Mouse (Mus musculus) embryonic fibroblast, embryonic 13.5 days (primary cell): ENCODE results near the gene Rsf1. TPM values are rescaled to one million over a fixed set of nuclear protein-coding genes. Genes with fewer than 3 reads are reported as not detected.
A peak's percentile ranks its signal among the peaks of the same experiment; 100 is the strongest.

Source experiments
- H3K27ac ChIP-seq: 2 replicates; pipeline ENCODE4 v1.5.1; 2012; ENCODE audit warnings: low read length, control low read depth, inconsistent platforms; ENCODE audit not compliant: insufficient read depth
- H3K4me1 ChIP-seq: 2 replicates; pipeline ENCODE4 v1.6.1; 2011; ENCODE audit warnings: low read length; ENCODE audit not compliant: control insufficient read depth, insufficient read depth
- H3K4me3 ChIP-seq: 2 replicates; pipeline ENCODE4 v1.5.1; 2011; ENCODE audit warnings: mild to moderate bottlenecking, control low read depth, low read length; ENCODE audit not compliant: insufficient read depth
- CTCF ChIP-seq: IDR thresholded peaks from 2 replicates; pipeline ENCODE4 v1.5.1; 2011; ENCODE audit warnings: mild to moderate bottlenecking, control low read depth, low read length, moderate library complexity, borderline replicate concordance; ENCODE audit not compliant: insufficient read depth
- POLR2A ChIP-seq: IDR thresholded peaks from 2 replicates; pipeline ENCODE4 v1.6.1; 2011; ENCODE audit warnings: low read depth, mild to moderate bottlenecking, control low read depth, low read length, moderate library complexity
- polyA plus RNA-seq: library from polyadenylated mRNA; stranded (reverse); fragments of >200 nt; gene quantifications from 2 replicates; pipeline ENCODE4 v1.2.4, GENCODE M21; 2011; ENCODE audit warnings: low read depth; ENCODE audit not compliant: missing spikeins, insufficient read length

The Rsf1 gene
- polyA plus RNA-seq, 1 experiment: 24.2 TPM

DNA sequence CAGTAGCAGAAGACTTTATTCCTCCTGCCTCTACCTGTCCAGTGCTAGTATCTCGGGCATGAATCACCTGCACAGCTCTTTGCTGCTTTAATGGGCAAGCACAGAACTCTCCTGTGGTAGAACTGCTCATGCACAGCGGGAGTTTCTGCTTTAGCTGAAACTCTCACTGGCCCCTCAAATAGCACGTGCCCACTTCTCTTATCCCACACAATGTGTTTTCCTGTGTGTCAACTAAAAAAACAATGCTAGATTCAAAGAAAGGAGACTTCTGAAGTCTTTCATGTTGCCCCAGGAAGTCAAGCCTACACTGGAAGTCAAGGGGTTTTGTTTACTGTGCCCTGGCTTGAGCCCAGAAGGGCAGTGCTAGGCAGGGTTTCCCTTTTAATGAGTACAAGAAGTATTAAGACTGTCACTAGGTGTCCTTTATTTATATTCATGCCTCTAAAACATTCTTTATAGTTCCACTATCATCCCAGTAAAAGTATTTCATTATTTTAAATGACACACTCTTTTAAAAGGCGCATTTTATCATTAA is 156.3 kb downstream of the Rsf1 start:
- TF ChIP-seq POLR2A (no peak), CTCF (no peak)

DNA sequence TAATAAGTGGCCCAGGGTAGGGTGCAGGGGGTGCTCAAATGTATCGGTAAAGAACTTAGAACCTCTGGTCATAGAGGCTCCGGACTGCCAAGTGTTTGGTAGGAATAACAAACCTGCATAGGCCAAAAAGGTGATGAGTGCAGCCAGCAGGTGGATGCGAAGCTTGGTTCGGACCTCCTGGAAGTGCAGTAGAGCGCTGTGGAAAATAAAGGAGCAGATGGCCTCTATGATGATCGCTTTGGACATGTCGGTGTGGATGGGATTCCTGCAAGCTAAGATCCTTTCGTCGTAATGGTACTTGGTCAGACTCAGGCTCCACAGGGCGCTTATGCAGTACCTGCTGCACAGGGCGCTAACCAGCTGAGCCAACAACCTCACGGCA is 157.6 kb downstream of the Rsf1 start:
- Histone ChIP-seq H3K27ac (no peak overlapping the region), H3K4me3 (peak overlapping the region; percentile 46), H3K4me1 (no peaks in the 10 kb centered on the region)
- TF ChIP-seq CTCF (no peak), POLR2A (no peak)

More for the DNA sequence above, 156.3 kb downstream of the Rsf1 start:
- Histone ChIP-seq H3K4me3 (no peak overlapping the region), H3K27ac (no peak overlapping the region), H3K4me1 (no peaks in the 10 kb centered on the region)

DNA sequence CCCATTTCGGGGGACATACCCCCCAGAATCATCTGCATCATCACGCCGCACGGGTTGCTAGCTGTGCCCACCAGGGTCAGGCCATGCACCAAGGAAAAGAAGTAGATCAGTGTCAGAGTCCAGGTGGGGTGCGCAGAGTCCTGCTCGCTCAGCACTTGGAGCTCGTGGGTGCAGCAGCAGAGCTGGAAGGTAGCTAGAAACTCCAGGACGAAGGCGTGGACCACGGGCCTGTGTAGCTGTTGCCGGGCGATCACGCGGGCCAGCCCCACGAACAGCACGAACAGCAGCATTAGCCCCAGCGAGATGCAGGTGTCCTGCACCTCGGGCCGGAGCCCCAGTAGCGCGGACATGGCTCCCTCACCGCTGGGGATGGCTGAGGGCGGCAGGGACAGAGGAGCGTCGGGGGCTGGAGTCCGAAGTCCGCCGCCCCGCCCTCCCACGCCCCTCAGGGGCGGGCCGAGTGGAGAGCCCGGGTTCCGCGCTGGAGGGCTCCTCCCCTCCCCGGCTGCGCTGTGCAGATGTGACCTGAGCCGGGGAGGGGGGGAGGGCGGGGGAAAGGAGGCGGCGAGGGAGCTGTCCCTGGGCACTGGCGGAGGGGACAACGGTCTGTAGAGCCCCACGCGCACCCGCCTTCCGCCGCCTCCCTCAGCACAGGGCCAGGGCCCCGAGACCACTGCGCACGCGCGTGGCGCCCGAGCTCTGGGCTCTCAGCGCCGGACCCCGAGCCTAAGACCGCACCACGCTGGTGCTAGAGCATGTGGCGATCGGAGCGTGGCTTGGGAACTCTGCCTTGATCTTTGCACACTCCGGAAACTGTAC is 158.2 kb downstream of the Rsf1 start, which contains the start of gene Aqp11:
Gene Aqp11, minus strand, starts transcription at position 652 of the 819 bp plus-strand sequence.
- Histone ChIP-seq H3K4me3 (peak within 1 kb of the TSS; percentile 46), H3K27ac (no peak within 1 kb of the TSS), H3K4me1 (no peaks in the 10 kb centered on the region)
- TF ChIP-seq CTCF (no peak), POLR2A (peak; percentile 37)

DNA sequence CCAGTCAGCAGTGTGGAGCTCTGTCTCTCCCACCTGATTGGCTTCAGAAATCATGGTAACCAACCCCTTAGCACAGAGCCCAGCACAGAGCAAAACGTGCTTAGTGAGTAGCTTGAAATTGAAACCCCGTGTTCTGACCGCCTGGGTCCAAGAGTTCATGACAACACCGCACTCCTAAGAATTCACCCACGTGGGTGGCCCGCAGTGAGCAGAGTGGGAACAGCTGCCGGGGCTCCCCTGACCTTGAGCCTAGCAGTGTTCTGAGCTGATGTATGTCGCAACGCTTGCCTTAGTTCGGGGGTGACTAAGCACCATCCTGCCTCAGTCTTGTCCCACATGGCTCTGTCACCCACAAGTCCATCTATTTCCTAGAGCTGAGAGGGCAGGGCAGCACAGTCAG is 161.3 kb downstream of the Rsf1 start:
- no peak overlapping the region for H3K27ac ChIP-seq
- H3K4me3 ChIP-seq: no peak overlapping the region
- TF ChIP-seq POLR2A: no peak
- no peak for TF ChIP-seq CTCF
- H3K4me1 ChIP-seq: no peaks in the 10 kb centered on the region

DNA sequence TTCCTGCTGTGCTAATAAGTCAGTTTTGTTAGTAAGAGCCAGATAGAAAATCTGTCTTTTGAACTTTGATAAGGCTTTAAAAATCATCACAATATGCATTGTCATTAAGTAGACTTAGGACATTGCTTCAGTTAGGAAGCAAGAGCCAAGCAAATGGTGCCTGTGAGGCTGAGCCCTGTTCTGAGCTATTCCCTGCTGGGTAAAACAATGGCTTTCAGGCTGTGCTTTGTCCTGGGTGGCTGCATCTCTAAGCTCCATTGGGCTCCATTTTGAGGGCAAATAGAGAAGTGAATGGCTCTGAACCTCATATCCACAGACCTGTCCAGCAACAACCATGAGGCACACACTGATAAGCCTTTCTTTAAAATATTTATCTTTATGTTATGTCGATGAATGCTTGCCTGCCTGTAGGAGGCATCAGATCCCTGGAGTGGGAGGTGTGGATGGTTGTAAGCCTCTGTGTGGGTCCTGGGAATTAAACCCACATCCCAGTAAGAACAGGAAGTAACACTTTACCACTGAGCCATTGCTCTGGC is 162.1 kb downstream of the Rsf1 start:
- no peaks in the 10 kb centered on the region for H3K4me1 ChIP-seq
- TF ChIP-seq CTCF (no peak), POLR2A (no peak)
- no peak overlapping the region for H3K27ac ChIP-seq
- no peak overlapping the region for H3K4me3 ChIP-seq

Other genes with a start within 250 kb of the Rsf1 start
- gene Usp35, start 247.9 kb upstream of the Rsf1 start, polyA plus RNA-seq: 5.0 and 5.4 TPM in 2 replicates
- 3.9 and 4.8 TPM in 2 replicates for gene Kctd21, start 247.6 kb upstream of the Rsf1 start, polyA plus RNA-seq
- gene Alg8, start 208.3 kb upstream of the Rsf1 start, polyA plus RNA-seq: 48.7 and 62.1 TPM in 2 replicates
- 114 and 124 TPM in 2 replicates for gene Ndufc2, start 179.9 kb upstream of the Rsf1 start, polyA plus RNA-seq
- not detected in 2 replicates for gene Thrsp, start 162.2 kb upstream of the Rsf1 start, polyA plus RNA-seq
- 0.70 TPM in 1 of 2 replicates, not detected in the other for gene Kctd14, start 128.6 kb upstream of the Rsf1 start, polyA plus RNA-seq
- 28.4 and 39.0 TPM in 2 replicates for gene Ints4, start 98.9 kb upstream of the Rsf1 start, polyA plus RNA-seq
- gene Aamdc, start 392 bp upstream of the Rsf1 start, polyA plus RNA-seq: 21.9 and 22.2 TPM in 2 replicates
- 97.2 and 101 TPM in 2 replicates for gene Clns1a, start 116.7 kb downstream of the Rsf1 start, polyA plus RNA-seq
- 0.95 and 2.1 TPM in 2 replicates for gene Aqp11, start 158.4 kb downstream of the Rsf1 start, polyA plus RNA-seq
- 30.0 and 33.7 TPM in 2 replicates for gene Pak1, start 208.7 kb downstream of the Rsf1 start, polyA plus RNA-seq